Mouse (Mus musculus) midbrain, embryonic 15.5 days (tissue): ENCODE measurements around the gene Prkch. TPM values are rescaled to one million over a fixed set of nuclear protein-coding genes. Genes with fewer than 3 reads are reported as not detected.

Experiments
- ATAC-seq: fragments of 200-750 bp; cut with Nextera tagmentation; replicated peaks from 2 replicates; pipeline ENCODE4 v1.8.0; 2017; ENCODE audit warnings: moderate TSS enrichment
- H3K27ac ChIP-seq: fragments of 300-500 bp; sonication (generic); 2 replicates; pipeline ENCODE4 v1.5.1; 2015; ENCODE audit warnings: mild to moderate bottlenecking, inconsistent platforms
- H3K27me3 ChIP-seq: fragments of 300-500 bp; sonication (generic); replicated peaks from 2 replicates; pipeline ENCODE4 v1.6.1; 2015; ENCODE audit warnings: inconsistent platforms
- H3K36me3 ChIP-seq: fragments of 300-500 bp; sonication (generic); replicated peaks from 2 replicates; pipeline ENCODE4 v1.6.1; 2015; ENCODE audit warnings: inconsistent platforms
- H3K4me1 ChIP-seq: fragments of 300-500 bp; sonication (generic); 2 replicates; pipeline ENCODE4 v1.6.1; 2015; ENCODE audit warnings: inconsistent platforms
- H3K4me2 ChIP-seq: fragments of 300-500 bp; sonication (generic); 2 replicates; pipeline ENCODE4 v1.6.1; 2015; ENCODE audit warnings: inconsistent platforms, mild to moderate bottlenecking, moderate library complexity
- H3K4me3 ChIP-seq: fragments of 300-500 bp; sonication (generic); 2 replicates; pipeline ENCODE4 v1.5.1; 2015; ENCODE audit warnings: mild to moderate bottlenecking, inconsistent platforms
- H3K9ac ChIP-seq: fragments of 300-500 bp; sonication (generic); 2 replicates; pipeline ENCODE4 v1.6.1; 2015; ENCODE audit warnings: mild to moderate bottlenecking, inconsistent platforms
- H3K9me3 ChIP-seq: fragments of 300-500 bp; sonication (generic); 2 replicates; pipeline ENCODE4 v1.6.1; 2016; ENCODE audit warnings: inconsistent platforms
- WGBS: fragments of 180-500 bp; shearing (Covaris S2); methylation state at CpG from one replicate; pipeline ENCODE4 v1.1.7; 2015; ENCODE audit warnings: mixed read lengths; 5-methylcytosine and 5-hydroxymethylcytosine counted together
- polyA plus RNA-seq: library from polyadenylated mRNA; unstranded; fragments of >200 nt; fragmentation: Nextera tagmentation; extraction: Ambion mirVana; gene quantifications from 2 replicates; pipeline ENCODE4 v1.2.1, GENCODE M21; 2015

Prkch gene
- polyA plus RNA-seq, 1 experiment from 2014 or later, result 10.1 TPM

- H3K27me3 ChIP-seq, result no peaks in the 10 kb centered on the region
- H3K9ac ChIP-seq, result no peak overlapping the region
- H3K4me2 ChIP-seq, result no peak overlapping the region
- 0 out of 2 replicates have a peak, but pooled peaks cover 3% of the 10 kb centered on the region for H3K4me1 ChIP-seq
- 74% methylated on average over 13 of the region's 13 CpGs for WGBS
- no peaks in the 10 kb centered on the region for H3K9me3 ChIP-seq
- H3K36me3 ChIP-seq, result no peaks in the 10 kb centered on the region
- ATAC-seq, result no peak
- no peak overlapping the region for H3K27ac ChIP-seq
- H3K4me3 ChIP-seq, result no peak overlapping the region
Observed at GRCm38 (mm10) chr12:73779332-73780231, 195.0 kb downstream of the Prkch start.

- 86% methylated on average over 6 of the region's 6 CpGs for WGBS
- H3K27ac ChIP-seq, result no peak overlapping the region
- H3K4me2 ChIP-seq, result no peak overlapping the region
- no peak for ATAC-seq
- no peaks in the 10 kb centered on the region for H3K9me3 ChIP-seq
- H3K27me3 ChIP-seq, result no peaks in the 10 kb centered on the region
- no peaks in the 10 kb centered on the region for H3K36me3 ChIP-seq
- no peak overlapping the region for H3K9ac ChIP-seq
- H3K4me1 ChIP-seq, result 0 out of 2 replicates have a peak, but pooled peaks cover 3% of the 10 kb centered on the region
- no peak overlapping the region for H3K4me3 ChIP-seq
Observed at GRCm38 (mm10) chr12:73781425-73782032, 196.9 kb downstream of the Prkch start.

DNA sequence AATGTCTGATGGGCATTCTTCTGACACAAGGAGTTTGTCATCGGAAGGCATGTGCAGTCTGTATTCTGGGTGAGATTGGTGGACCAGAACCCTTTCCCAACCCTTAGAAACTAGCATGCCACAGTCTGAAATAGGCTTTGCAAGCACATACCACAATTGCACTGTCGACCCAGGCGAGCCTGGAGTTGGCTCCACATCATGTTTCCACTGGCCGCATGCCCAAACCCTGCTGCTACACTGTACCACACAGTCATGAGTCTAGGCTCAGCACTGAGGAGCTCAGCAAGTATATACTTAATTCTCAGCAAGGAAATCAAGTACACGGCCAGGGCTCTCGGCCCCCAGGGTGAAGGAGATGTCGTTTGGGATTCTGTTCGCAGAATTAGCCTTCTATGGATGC lies 202.3 kb downstream of the Prkch start:
- H3K4me1 ChIP-seq, result no peaks in the 10 kb centered on the region
- no peak overlapping the region for H3K4me3 ChIP-seq
- no peaks in the 10 kb centered on the region for H3K9me3 ChIP-seq
- 71% methylated on average over 8 of the region's 8 CpGs for WGBS
- no peaks in the 10 kb centered on the region for H3K36me3 ChIP-seq
- no peak overlapping the region for H3K9ac ChIP-seq
- H3K4me2 ChIP-seq, result no peak overlapping the region
- no peaks in the 10 kb centered on the region for H3K27me3 ChIP-seq
- H3K27ac ChIP-seq, result no peak overlapping the region
- ATAC-seq, result no peak

DNA sequence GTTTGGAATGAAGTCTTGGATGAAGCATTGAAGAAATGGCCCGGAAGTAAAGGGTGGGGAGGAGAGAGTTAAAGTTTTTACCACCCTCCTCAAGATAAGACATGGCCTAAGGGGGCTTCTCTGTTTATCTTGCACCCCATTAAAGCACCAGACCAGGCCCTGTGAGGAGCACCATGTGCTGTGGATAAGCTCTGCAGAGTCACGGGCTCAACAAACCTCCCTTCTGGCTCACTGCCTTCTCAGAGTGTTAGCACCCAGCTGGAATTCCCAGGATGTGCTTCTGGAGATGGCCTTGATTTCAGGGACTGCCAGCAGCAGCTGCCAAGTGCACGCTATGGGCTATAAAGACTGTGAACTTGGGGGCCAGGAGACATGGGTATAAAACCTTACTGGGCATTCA lies 204.3 kb downstream of the Prkch start:
- Histone ChIP-seq H3K4me3 (no peak overlapping the region), H3K4me1 (peaks cover 7% of the 10 kb centered on the region), H3K9ac (no peak overlapping the region), H3K27ac (no peak overlapping the region), H3K36me3 (no peaks in the 10 kb centered on the region), H3K4me2 (no peak overlapping the region), H3K27me3 (no peaks in the 10 kb centered on the region), H3K9me3 (no peaks in the 10 kb centered on the region)
- 73% methylated on average over 3 of the region's 3 CpGs for WGBS
- no peak for ATAC-seq

GRCm38 (mm10) chr12:73790571-73791108 lies 206.0 kb downstream of the Prkch start:
- no peaks in the 10 kb centered on the region for H3K9me3 ChIP-seq
- H3K27ac ChIP-seq, result no peak overlapping the region
- H3K4me3 ChIP-seq, result no peak overlapping the region
- H3K4me1 ChIP-seq, result peaks cover 21% of the 10 kb centered on the region
- H3K9ac ChIP-seq, result no peak overlapping the region
- WGBS, result 75% methylated on average over 5 of the region's 5 CpGs
- no peak overlapping the region for H3K4me2 ChIP-seq
- no peak for ATAC-seq
- H3K36me3 ChIP-seq, result no peaks in the 10 kb centered on the region
- no peaks in the 10 kb centered on the region for H3K27me3 ChIP-seq

DNA sequence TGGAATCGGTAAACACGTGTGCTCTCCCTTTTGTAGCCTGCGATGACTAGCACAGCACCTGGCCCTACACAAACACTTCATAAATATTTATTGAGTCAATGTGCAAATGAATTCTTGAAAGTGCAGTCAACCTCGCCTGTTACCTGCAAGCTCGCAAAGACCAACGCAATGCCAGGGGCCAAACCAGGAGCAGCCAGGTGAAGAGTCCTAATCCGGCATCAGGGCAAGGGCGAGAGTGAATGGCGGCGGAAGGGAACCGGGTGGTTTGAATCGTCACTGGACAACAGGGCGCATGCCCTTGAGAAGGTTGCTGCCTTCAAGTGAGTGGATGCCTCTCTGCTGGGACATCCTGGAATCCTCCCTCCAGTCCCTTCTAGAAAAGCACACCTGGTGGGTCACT lies 208.6 kb downstream of the Prkch start:
- no peak overlapping the region for H3K9ac ChIP-seq
- ATAC-seq, result no peak
- H3K4me1 ChIP-seq, result peaks cover 21% of the 10 kb centered on the region
- no peak overlapping the region; the same call in 1 of the 2 replicates for H3K4me2 ChIP-seq
- no peaks in the 10 kb centered on the region for H3K36me3 ChIP-seq
- no peak overlapping the region for H3K27ac ChIP-seq
- H3K4me3 ChIP-seq, result no peak overlapping the region
- WGBS, result 35% methylated on average over 13 of the region's 13 CpGs
- no peaks in the 10 kb centered on the region for H3K27me3 ChIP-seq
- no peaks in the 10 kb centered on the region for H3K9me3 ChIP-seq

GRCm38 (mm10) chr12:73793744-73794143 lies 209.1 kb downstream of the Prkch start:
- ATAC-seq, result no peak
- Histone ChIP-seq H3K4me3 (no peak overlapping the region), H3K4me1 (peaks cover 21% of the 10 kb centered on the region), H3K9ac (no peak overlapping the region), H3K9me3 (no peaks in the 10 kb centered on the region), H3K4me2 (peak overlapping the region; percentile 19; the same call in 1 of the 2 replicates), H3K27me3 (no peaks in the 10 kb centered on the region), H3K36me3 (no peaks in the 10 kb centered on the region), H3K27ac (peak overlapping the region; percentile 34; the same call in 1 of the 2 replicates)
- 14% methylated on average over 5 of the region's 5 CpGs for WGBS

GRCm38 (mm10) chr12:73794151-73794883 lies 209.7 kb downstream of the Prkch start:
- 20% methylated on average over 17 of the region's 17 CpGs for WGBS
- Histone ChIP-seq H3K9ac (no peak overlapping the region), H3K27me3 (no peaks in the 10 kb centered on the region), H3K27ac (peak overlapping the region; percentile 34), H3K9me3 (no peaks in the 10 kb centered on the region), H3K4me1 (peaks cover 21% of the 10 kb centered on the region), H3K4me3 (no peak overlapping the region), H3K4me2 (peak overlapping the region; percentile 19; the same call in 1 of the 2 replicates), H3K36me3 (no peaks in the 10 kb centered on the region)
- peak; percentile 85 for ATAC-seq

GRCm38 (mm10) chr12:73799671-73800070 lies 215.1 kb downstream of the Prkch start:
- Histone ChIP-seq H3K4me3 (no peak overlapping the region), H3K9ac (no peak overlapping the region), H3K27me3 (no peaks in the 10 kb centered on the region), H3K36me3 (no peaks in the 10 kb centered on the region), H3K27ac (no peak overlapping the region), H3K9me3 (no peaks in the 10 kb centered on the region), H3K4me1 (peaks cover 6% of the 10 kb centered on the region), H3K4me2 (no peak overlapping the region)
- WGBS, result 80% methylated on average over 5 of the region's 5 CpGs
- ATAC-seq, result no peak

GRCm38 (mm10) chr12:73800886-73801285 lies 216.3 kb downstream of the Prkch start:
- WGBS, result 75% methylated on average over 3 of the region's 3 CpGs
- no peaks in the 10 kb centered on the region for H3K36me3 ChIP-seq
- no peak overlapping the region for H3K4me3 ChIP-seq

GRCm38 (mm10) chr12:73801845-73802244 lies 217.2 kb downstream of the Prkch start:
- Histone ChIP-seq H3K27me3 (no peaks in the 10 kb centered on the region), H3K4me2 (no peak overlapping the region), H3K36me3 (no peaks in the 10 kb centered on the region), H3K4me1 (no peaks in the 10 kb centered on the region), H3K9ac (no peak overlapping the region), H3K9me3 (no peaks in the 10 kb centered on the region), H3K4me3 (no peak overlapping the region), H3K27ac (no peak overlapping the region)
- WGBS, result 89% methylated on average over 8 of the region's 8 CpGs
- no peak for ATAC-seq

More at GRCm38 (mm10) chr12:73800886-73801285, 216.3 kb downstream of the Prkch start:
- Histone ChIP-seq H3K27me3 (no peaks in the 10 kb centered on the region), H3K9me3 (no peaks in the 10 kb centered on the region), H3K9ac (no peak overlapping the region), H3K27ac (no peak overlapping the region), H3K4me2 (no peak overlapping the region), H3K4me1 (no peaks in the 10 kb centered on the region)
- no peak for ATAC-seq
